Comparison of ENCODE assay signal across 15 mouse cellular contexts in the genomic region with DNA sequence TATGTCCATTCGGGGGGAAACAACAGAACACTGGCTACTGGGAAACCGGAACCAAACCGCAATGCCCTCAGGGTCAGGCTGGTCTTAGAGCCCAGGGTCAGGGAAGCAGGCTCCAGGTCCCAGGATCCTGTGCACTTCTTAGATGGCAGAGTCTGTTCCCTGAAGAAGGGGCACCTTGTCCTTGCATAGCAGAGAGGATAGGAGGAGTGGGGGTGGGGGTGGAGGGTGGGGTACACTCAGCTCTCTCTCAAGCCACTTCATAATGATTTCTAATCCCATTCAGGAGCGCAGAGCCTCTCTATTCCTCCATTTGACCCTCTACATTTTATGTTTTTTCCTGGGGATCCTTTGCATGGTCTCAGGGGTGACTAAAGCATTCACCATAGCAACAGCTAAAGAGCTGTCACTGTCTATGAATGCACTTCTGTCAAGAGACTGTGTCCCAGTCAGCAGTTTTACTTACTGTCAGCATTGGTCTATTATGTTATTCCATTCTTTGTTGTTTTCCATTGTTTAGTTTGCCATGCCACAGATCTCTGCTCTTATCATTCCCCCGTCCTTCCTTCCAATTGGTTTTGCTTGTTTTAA.
"Had no signal": no experiment of that assay in that cellular context is flagged by ENCODE, and none has a peak within 500 bp of the region (broad histone marks: within the 10 kb centered on the region; RNA-seq: fewer than 3 reads in every experiment).

No protein-coding gene starts in this region.

- DNase-seq: kidney, adult 9 months; kidney, postnatal 36 days; layer of hippocampus, adult 9-11 months; layer of hippocampus, postnatal 36 days; lung, embryonic 14.5 days; lung, postnatal 10 days; lung, postnatal 4 days; right cerebral cortex, adult 18-20 months; right cerebral cortex, postnatal 25 days; thymus, postnatal 36 days had no signal

- H3K27ac ChIP-seq: kidney, postnatal 0 days; limb, embryonic 15.5 days; liver, embryonic 12.5 days; neural tube, embryonic 13.5 days had no signal

- H3K36me3 ChIP-seq: limb, embryonic 15.5 days; liver, embryonic 12.5 days; neural tube, embryonic 13.5 days had no signal

- H3K27me3 ChIP-seq: limb, embryonic 15.5 days; liver, embryonic 12.5 days; neural tube, embryonic 13.5 days had no signal

- H3K9ac ChIP-seq: limb, embryonic 15.5 days; liver, embryonic 12.5 days; lung, embryonic 14.5 days; neural tube, embryonic 13.5 days had no signal

- ATAC-seq: liver, embryonic 12.5 days had no signal

- H3K9me3 ChIP-seq: limb, embryonic 15.5 days; liver, embryonic 12.5 days; neural tube, embryonic 13.5 days had no signal

- H3K4me1 ChIP-seq: limb, embryonic 15.5 days; liver, embryonic 12.5 days had no signal

- H3K4me2 ChIP-seq: limb, embryonic 15.5 days; liver, embryonic 12.5 days; lung, embryonic 14.5 days; neural tube, embryonic 13.5 days had no signal

- H3K4me3 ChIP-seq: limb, embryonic 15.5 days; liver, embryonic 12.5 days; myocyte; neural tube, embryonic 13.5 days had no signal
